Mouse (Mus musculus): ENCODE results near the gene Ccdc91.

The Ccdc91 gene

GRCm38 (mm10) chr6:147555591-147555990 lies 80.0 kb downstream of the Ccdc91 start:
- CTCF ChIA-PET: no interaction called here
- POLR2A ChIA-PET: no interaction called here

- CTCF ChIA-PET: no interaction called here
Observed at GRCm38 (mm10) chr6:147559316-147559715, 83.7 kb downstream of the Ccdc91 start.

GRCm38 (mm10) chr6:147560436-147560835 lies 84.8 kb downstream of the Ccdc91 start:
- CTCF ChIA-PET: no interaction called here
- POLR2A ChIA-PET: interaction anchor here in 1 of 4 experiments (0.6 kb wide), 2 partner anchors 1114 to 1336 kb away, joined by 3 to 4 read pairs; partner anchors contain the start of gene Caprin2

More at GRCm38 (mm10) chr6:147559316-147559715, 83.7 kb downstream of the Ccdc91 start:
- POLR2A ChIA-PET: no interaction called here

GRCm38 (mm10) chr6:147569246-147569645 lies 93.6 kb downstream of the Ccdc91 start:
- ChIA-PET CTCF (no interaction called here), POLR2A (no interaction called here)

GRCm38 (mm10) chr6:147573137-147573536 lies 97.5 kb downstream of the Ccdc91 start:
- CTCF ChIA-PET: no interaction called here
- POLR2A ChIA-PET: no interaction called here

DNA sequence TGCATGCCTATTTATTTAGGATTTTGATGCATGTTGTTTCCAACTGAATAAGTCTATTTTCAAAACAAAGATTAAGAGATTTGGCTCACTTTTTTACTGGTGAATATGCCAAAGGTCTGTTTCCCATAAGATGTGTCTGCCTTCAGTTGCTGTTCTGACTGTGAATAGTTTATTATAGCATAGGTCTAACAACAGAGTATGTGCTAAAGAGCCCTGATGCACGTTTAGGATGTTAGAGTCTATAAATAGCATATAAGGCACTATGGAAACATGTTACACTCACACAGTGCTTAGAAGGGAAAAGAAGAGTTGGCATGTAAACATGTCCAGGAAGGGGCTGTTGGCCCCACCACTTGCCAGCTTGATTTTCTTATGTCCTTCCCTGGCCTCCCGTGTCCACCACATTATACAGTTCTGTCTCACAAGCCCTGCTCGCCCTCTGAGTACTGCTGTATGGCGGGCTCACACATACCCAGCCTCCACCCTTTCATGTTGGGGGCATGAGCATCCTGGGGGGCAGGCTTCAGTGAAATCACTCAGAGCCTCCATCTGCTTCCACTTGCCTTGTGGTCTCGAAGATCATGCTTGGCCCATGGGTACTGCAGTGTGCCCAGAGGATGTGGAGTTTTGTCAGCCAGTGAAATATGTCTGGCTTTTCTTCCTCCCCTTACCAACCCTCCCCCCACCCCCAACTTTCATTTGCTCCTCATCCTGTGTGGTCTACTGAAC lies 99.0 kb downstream of the Ccdc91 start:
- ChIA-PET POLR2A (interaction anchor here in 2 of 4 experiments (0.5 to 0.7 kb wide), 2 partner anchors 281 to 677 kb away, joined by 3 read pairs; no protein-coding TSS in a partner anchor), CTCF (interaction anchor here in 1 of 4 experiments (0.6 kb wide), 1 partner anchor 31 kb away, joined by 3 read pairs; no protein-coding TSS in a partner anchor)

DNA sequence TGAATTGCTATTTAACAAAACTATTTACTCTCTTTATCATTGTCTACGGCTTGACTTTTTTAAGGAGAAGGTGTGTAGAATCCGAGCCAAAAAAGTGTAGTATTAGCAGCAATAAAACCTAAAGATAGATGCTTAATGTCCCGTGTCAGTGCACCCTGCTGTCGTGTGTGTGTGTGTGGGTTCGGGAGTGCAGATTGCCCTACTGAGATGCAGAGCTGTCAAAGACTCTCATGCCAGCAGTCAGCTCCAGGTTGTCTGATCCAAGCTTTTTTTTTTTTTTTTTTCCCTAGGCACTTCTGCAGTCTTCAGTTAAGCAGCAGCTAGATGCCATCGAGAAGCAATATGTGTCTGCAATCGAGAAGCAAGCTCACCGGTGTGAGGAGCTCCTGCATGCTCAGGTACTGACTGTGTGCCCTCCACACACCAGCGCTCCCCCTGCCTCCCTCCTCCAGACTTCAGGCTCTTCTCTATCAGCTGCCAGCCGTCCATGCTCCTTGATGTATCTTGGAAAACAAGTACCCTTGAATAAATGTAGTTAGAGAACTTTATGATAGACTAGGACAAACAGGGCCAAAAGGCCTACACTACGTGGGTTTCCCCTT lies 99.7 kb downstream of the Ccdc91 start:
- ChIA-PET POLR2A (interaction anchor here in 3 of 4 experiments (0.5 to 0.7 kb wide), 4 partner anchors 14 to 678 kb away, joined by 3 read pairs; no protein-coding TSS in a partner anchor), CTCF (interaction anchor here in 2 of 4 experiments (0.6 to 0.7 kb wide), 2 partner anchors 32 to 126 kb away, joined by 3 to 4 read pairs; no protein-coding TSS in a partner anchor)

GRCm38 (mm10) chr6:147587675-147588074 lies 112.0 kb downstream of the Ccdc91 start:
- ChIA-PET POLR2A (no interaction called here), CTCF (interaction anchor here in 1 of 4 experiments (0.6 kb wide), 1 partner anchor 11 kb away, joined by 4 read pairs; no protein-coding TSS in a partner anchor)

GRCm38 (mm10) chr6:147606666-147607065 lies 131.0 kb downstream of the Ccdc91 start:
- CTCF ChIA-PET: interaction anchor here in 1 of 4 experiments (0.6 to 0.7 kb wide), 2 partner anchors 410 to 1226 kb away, joined by 3 read pairs; no protein-coding TSS in a partner anchor
- POLR2A ChIA-PET: no interaction called here

- ChIA-PET POLR2A (no interaction called here), CTCF (no interaction called here)
Observed at GRCm38 (mm10) chr6:147607613-147608012, 132.0 kb downstream of the Ccdc91 start.

- ChIA-PET CTCF (no interaction called here), POLR2A (no interaction called here)
Observed at GRCm38 (mm10) chr6:147615306-147615705, 139.7 kb downstream of the Ccdc91 start.

DNA sequence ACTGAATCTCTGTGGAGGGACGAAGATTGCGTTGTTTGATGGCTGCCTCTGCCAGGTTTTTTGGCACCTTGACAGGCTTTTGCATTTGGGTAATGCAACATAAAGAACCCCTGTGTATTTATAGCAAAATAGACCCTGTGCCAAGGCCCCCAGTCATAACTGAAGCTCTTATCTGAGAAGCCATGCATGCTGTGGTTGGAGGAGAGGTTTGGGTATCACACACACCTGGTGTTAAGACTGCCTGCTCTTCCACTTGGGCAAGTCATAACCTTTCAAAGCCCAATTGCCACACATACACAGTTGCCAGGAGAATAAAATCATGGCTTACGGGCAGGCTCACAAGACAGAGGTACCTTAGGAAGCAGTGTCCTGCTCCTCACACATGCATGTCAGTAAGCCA lies 147.5 kb downstream of the Ccdc91 start:
- ChIA-PET POLR2A (no interaction called here), CTCF (no interaction called here)

DNA sequence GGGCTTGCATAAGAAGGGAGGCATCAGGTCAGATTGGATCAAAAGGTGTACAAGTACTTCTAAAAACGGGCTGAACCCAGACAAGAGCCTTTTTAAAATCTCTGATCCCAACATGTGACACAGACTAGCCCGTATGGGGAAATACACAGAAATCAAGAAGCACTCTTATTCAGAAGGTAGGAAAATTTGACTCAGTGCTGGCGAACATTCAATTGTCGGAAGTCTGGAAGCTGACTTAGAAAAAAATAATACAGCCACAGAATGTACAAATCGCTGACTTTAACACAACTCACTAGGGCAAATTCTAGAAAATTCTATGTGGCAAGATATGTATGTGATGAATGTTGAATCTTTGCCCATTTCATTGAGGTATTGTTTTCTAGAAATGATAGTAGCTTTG lies 160.8 kb downstream of the Ccdc91 start:
- POLR2A ChIA-PET: no interaction called here
- CTCF ChIA-PET: no interaction called here

DNA sequence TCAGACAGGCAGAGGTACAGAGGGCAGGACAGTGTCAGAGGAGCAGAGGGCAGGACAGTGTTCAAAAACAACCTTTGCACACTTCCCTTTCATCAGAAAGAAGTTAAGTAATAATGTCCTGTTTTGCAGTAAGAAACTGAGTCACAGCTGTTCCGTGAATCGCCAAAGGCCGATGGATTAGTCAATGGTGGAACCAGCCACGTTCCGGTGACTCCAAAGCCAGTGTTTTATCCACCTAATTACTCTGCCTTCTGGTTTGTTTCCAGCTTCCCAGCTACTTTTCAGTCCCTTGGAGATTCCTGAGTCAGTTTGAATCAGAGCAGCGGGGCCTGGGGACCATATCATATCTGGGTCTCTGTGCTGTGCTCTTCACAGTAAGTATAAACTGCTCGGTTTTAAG lies 168.2 kb downstream of the Ccdc91 start:
- POLR2A ChIA-PET: no interaction called here
- CTCF ChIA-PET: no interaction called here

GRCm38 (mm10) chr6:147644391-147644790 lies 168.8 kb downstream of the Ccdc91 start:
- CTCF ChIA-PET: no interaction called here
- POLR2A ChIA-PET: no interaction called here

- ChIA-PET CTCF (no interaction called here), POLR2A (no interaction called here)
Observed at GRCm38 (mm10) chr6:147646401-147646968, 170.9 kb downstream of the Ccdc91 start.

DNA sequence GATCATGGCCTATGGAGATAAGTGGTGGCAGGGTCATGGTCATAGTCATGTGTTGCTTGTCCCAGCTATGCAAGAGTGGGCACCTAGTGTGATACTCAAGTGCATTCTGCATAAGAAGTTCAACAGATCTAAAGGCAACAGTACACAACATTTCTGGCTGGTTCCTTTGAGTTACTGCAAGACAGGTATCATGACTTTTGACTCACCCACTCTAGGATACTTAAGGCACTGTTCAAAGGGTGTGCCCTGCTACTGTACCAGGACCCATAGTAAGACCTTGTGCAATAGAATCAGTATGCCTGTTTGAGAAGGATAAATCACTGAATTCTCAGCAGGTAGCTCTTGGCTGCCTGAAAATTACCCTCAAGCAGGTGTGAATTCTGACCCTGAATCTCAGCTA lies 182.4 kb downstream of the Ccdc91 start:
- CTCF ChIA-PET: no interaction called here
- POLR2A ChIA-PET: no interaction called here

- CTCF ChIA-PET: interaction anchor here in 2 of 4 experiments (0.6 to 0.8 kb wide), 2 partner anchors 294 to 1389 kb away, joined by 3 to 12 read pairs; no protein-coding TSS in a partner anchor
Observed at GRCm38 (mm10) chr6:147660718-147661117, 185.1 kb downstream of the Ccdc91 start.

DNA sequence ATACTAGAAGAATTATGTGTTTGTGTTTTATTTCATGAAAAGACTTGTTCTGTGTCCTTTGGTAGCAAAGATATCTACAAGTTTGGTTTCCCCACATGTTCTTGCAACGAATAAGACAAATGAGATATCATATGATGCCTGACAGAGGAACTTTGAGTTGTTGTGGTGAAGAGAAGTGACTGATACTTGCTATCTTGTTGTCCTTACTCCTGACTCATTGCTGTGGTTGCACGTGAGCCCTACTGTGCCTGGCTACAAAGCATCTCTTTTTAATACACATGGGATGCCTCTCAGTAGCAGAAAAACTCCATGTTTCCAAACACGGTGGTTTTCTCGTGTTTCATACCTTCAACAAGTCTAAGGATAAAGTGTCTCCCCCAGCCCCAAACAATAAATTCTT lies 186.2 kb downstream of the Ccdc91 start:
- CTCF ChIA-PET: no interaction called here
- POLR2A ChIA-PET: no interaction called here

More at GRCm38 (mm10) chr6:147660718-147661117, 185.1 kb downstream of the Ccdc91 start:
- POLR2A ChIA-PET: no interaction called here

DNA sequence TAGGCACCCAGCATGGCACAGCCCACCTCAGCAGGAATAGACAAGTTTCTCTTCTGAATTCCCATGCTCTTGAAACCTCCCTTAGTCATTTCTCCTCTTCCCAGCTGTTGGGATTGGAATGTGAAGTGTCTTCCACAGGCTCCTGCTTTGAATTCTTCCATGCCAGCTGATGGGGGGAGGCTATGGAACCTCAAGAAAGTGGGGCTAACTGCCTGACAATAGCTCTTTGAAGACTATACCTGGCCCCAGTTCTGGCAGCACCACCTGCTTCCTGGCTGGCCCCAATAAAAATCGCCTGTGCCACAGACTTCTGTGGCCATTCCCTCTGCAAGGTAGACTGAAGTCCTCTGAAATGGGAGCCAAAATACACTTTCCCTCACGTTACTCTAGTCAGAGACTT lies 187.0 kb downstream of the Ccdc91 start:
- ChIA-PET POLR2A (no interaction called here), CTCF (no interaction called here)

DNA sequence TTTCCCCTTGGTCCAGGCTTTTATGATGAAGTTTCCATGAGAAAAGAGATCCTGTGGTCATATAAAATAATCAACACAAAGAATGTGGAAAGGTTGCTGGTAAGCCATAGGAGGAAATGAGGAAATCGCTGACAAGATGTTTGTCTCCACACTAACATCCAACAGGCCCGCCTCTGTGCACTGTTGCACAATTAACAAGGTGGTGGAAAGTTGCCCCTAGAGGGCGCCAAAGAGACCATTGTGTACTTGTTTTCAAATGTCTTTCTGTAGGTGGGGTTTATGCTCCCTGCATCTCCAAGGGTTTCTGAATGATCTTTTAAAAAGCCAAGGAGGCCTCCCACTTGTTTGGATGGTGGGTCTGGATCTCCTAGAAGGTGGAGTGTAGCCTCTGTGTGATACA lies 188.7 kb downstream of the Ccdc91 start:
- CTCF ChIA-PET: no interaction called here
- POLR2A ChIA-PET: no interaction called here

Measured in embryonic stem cell, embryonic (primary cell).